Mouse (Mus musculus): ENCODE results near the gene Gm17581.

DNA sequence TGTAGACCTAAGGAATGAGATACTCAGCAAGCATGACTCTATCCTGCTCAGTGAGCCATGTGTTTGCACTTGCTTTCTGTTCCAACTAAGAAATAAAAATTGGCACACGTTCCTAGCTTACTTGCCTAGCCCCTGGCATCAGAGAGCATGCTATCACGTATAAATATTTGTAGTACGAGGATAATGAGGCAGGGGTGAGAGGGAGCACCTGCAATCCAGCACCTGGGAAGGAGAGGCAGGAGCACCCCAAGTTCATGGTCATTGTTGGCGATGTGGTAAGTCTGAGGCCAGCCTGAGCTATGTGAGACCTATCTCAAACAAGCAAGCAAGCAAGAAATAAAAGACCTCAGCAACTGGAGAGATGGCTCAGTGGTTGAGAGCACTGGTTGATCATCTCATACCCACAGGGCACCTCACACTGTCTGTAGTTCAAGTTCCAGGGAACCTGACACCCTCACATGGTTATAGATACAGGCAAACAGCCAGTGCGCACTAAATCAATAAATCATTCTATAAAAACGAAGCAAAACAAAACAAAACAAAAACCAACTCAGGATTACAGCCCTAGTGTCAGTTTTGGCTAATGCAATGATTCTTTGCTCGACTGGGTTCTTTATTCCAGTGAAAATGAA, 7.8 kb downstream of the Gm17581 start:
- TF ChIP-seq CTCF (IDR thresholded peaks at IDR 0.05; ENCODE audit: low read depth, low read length) (no peak), POLR2A (IDR thresholded peaks at IDR 0.05; ENCODE audit: extremely low read depth, insufficient read depth, low read length) (no peak)
